Mouse (Mus musculus) G1E (cell line): Measurements from ENCODE around the gene Enpp1.

Source experiments
- CTCF ChIP-seq: IDR thresholded peaks from 2 replicates; pipeline ENCODE4 v1.5.1; 2012; ENCODE audit warnings: low read depth, low read length, inconsistent platforms, mixed read lengths
- GATA1 ChIP-seq: IDR thresholded peaks from 2 replicates; pipeline ENCODE4 v1.6.1; 2012; ENCODE audit warnings: borderline replicate concordance, low read length, inconsistent platforms, mixed read lengths
- TAL1 ChIP-seq: conservative IDR thresholded peaks from 2 replicates; pipeline ENCODE4 v1.6.1; 2012; ENCODE audit warnings: low read depth, low read length, inconsistent platforms, mixed read lengths

- TF ChIP-seq TAL1 = no peak
- TF ChIP-seq CTCF = no peak
- no peak for TF ChIP-seq GATA1
Measured at GRCm38 (mm10) chr10:24647996-24648738, 63.8 kb downstream of the Enpp1 start.
